Mouse (Mus musculus) brown adipose tissue, adult 24 weeks (tissue): Measurements from ENCODE around the gene Src. TPM values are rescaled to one million over a fixed set of nuclear protein-coding genes. Genes with fewer than 3 reads are reported as not detected.

Experiments
- H3K27ac ChIP-seq: fragments of 200-500 bp; replicated peaks from 2 replicates; pipeline ENCODE4 v1.5.1; 2012; ENCODE audit warnings: low read depth, mild to moderate bottlenecking, low read length
- H3K4me1 ChIP-seq: fragments of 200-500 bp; 2 replicates; pipeline ENCODE4 v1.6.1; 2012; ENCODE audit warnings: low read length, mixed read lengths; ENCODE audit not compliant: control insufficient read depth, insufficient read depth, insufficient read length
- H3K4me3 ChIP-seq: fragments of 200-500 bp; 2 replicates; pipeline ENCODE4 v1.5.1; 2012; ENCODE audit warnings: low read depth, mild to moderate bottlenecking, low read length, moderate library complexity; ENCODE audit not compliant: insufficient read depth
- polyA plus RNA-seq: library from polyadenylated mRNA; stranded (reverse); fragments of >200 nt; gene quantifications from 2 replicates; pipeline ENCODE4 v1.2.4, GENCODE M21; 2012; ENCODE audit not compliant: missing spikeins, insufficient read depth, insufficient read length

Gene Src
- polyA plus RNA-seq, 1 experiment = 1.4 TPM

DNA sequence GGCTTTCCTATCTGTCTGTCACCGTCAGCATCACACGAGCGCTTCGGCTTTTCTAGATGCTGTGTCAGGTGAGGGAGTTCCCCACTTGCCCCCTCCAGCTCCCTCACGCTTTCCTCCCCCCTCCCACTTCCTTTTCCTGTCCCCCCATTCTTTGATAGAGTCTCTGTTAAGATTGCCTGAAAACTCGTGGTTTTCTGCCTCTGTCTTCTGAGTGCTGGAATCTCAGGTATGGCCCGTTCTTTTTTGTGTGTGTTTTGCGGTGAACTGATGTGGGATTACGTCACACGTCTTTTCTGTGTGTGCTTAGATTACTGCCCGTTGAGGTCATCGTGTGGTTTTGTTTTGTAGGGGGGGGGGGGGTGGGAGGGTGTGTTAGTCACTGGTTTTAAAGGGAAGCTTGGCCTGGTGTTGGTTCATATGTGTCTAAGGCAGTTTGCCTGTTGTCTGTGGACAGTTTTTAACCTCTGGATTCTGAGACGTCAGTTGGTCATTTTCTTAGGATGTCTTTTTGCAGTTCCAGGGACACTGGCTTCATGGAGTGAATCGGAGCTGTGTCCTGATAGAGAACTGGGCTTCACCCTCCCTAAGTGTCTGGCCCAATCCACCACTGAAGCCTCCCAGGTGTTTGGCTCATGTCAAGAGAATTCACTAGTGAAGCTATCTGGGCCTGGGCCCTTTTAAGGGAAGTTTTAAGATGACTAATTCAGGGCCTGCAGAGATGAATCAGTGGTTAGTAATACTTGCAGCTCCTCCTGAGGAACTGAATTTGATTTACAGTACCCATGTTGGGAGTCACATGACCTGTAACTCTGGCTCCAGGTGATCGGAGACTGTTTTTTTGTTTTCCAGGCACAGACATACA lies 29.3 kb downstream of the Src start:
- H3K4me1 ChIP-seq = no peaks in the 10 kb centered on the region
- no peak overlapping the region for H3K4me3 ChIP-seq
- no peak overlapping the region; the same call in 1 of the 2 replicates for H3K27ac ChIP-seq

DNA sequence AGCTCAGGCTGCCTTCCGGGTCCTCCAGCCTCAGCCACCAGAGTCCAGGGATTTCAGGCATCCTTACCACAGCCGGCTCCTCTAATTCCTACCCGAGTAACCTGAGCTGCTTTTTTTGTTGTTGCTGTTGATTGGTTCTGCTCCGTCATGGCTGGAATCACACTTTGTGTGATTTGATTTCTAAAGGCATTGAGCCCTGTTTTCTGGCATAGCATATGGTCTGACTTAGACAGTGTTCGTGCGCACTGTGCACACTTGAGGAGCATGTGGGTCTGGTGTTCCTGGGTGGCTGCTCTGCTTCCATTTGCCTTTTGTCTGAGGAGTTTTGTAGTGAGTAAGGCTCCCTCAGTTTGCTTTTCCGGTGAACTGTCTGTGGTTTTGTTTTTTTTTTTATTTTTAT lies 30.1 kb downstream of the Src start:
- no peak overlapping the region for H3K27ac ChIP-seq

DNA sequence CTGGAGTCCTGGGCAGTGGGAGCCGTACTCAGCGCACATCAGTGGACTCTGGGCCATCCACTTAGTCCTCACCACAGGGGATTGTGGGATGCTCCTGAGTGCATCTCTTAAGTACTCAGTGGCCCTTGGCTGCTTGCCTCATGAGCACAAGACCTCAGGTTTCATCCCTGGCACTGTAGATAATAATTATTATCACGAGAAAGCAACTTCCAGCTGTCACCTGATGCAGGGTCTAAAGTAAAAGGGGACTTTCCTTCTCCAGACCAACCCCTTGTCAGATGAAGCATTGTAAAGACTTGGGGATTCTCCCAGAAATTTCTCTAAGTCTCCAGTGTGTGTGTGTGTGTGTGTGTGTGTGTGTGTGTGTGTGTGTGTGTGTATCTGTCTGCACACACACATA lies 32.7 kb downstream of the Src start:
- H3K27ac ChIP-seq = no peak overlapping the region

More for the DNA sequence above, 30.1 kb downstream of the Src start:
- no peaks in the 10 kb centered on the region for H3K4me1 ChIP-seq
- H3K4me3 ChIP-seq = no peak overlapping the region

DNA sequence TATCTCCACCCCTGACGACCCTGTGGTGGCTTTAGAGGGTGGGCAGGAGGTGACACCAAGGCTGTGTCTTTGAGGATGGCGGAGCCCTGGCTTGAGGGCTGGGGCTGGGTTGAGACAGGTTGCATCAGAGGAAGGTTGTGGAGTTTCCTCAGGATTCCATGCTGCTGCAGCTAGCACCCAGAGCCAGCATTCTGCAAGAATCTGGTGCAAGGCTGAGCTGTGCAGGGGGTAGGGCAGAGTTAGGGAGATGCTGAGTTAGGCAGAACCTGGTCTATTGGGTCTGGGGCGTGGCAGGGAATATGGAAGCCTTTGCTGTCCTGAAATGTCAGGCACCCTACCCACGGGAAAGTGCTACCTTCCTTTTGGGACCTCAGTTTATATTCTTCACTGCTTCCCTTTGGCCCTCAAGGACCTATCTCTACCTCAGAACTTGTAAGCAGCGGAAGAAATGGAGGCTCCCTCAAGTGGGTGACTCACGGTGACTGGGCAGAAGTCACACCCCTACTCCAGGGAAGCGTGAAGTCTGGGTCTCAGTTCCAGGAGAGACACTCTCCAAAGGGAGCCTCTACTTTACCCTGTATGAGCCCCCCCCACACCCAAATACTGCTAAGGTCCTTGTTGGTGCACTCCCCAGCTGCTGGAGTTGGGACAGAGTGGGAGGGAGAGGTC lies 33.3 kb downstream of the Src start:
- Histone ChIP-seq H3K4me3 (no peak overlapping the region), H3K27ac (no peak overlapping the region), H3K4me1 (no peaks in the 10 kb centered on the region)

More for the DNA sequence above, 32.7 kb downstream of the Src start:
- H3K4me3 ChIP-seq = no peak overlapping the region
- no peaks in the 10 kb centered on the region for H3K4me1 ChIP-seq

DNA sequence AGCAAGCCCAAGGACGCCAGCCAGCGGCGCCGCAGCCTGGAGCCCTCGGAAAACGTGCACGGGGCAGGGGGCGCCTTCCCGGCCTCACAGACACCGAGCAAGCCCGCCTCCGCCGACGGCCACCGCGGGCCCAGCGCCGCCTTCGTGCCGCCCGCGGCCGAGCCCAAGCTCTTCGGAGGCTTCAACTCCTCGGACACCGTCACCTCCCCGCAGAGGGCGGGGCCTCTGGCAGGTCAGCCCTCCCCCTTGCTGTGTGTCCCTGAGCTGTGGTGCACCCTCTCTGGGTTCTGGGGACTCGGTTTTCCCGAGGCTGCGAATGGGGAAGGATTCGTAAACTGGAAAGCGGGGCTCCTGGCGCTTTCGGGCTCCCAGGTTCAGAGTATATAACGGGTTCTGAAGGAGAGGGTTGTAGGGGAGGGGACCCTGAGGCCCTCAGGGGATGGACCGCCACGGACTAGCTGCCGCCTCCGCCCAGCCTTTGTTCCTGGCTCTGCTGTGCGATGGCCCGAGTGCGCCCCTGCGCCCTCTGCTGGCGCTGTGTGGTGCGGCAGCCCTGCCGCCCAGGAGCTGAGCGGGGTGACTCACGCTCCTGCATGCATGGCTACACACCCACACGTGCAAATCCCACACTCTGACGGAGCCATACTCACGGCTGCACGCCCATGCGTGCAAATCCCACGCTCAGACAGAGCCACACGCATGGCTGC lies 39.0 kb downstream of the Src start:
- H3K4me1 ChIP-seq = no peaks in the 10 kb centered on the region; the same call in 1 of the 2 replicates
- H3K27ac ChIP-seq = no peak overlapping the region
- peak overlapping the region; percentile 62 for H3K4me3 ChIP-seq

DNA sequence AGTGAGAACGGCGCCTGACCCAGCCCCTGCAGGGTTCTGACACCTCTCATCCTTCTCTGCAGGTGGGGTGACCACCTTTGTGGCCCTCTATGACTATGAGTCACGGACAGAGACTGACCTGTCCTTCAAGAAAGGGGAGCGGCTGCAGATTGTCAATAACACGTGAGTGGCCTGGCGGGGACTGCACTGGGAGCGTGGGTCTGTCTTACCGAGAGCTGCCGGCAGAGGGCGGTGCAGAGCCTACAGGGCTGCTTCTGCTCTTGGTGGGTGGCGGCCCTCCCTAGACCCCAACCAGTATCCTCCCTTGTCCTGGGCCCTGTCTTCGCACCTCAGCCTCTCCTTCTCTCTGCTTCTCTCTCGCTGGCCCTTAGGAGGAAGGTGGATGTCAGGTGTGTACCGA lies 40.2 kb downstream of the Src start:
- H3K27ac ChIP-seq = no peak overlapping the region
- H3K4me3 ChIP-seq = no peak overlapping the region
- H3K4me1 ChIP-seq = no peaks in the 10 kb centered on the region; the same call in 1 of the 2 replicates

DNA sequence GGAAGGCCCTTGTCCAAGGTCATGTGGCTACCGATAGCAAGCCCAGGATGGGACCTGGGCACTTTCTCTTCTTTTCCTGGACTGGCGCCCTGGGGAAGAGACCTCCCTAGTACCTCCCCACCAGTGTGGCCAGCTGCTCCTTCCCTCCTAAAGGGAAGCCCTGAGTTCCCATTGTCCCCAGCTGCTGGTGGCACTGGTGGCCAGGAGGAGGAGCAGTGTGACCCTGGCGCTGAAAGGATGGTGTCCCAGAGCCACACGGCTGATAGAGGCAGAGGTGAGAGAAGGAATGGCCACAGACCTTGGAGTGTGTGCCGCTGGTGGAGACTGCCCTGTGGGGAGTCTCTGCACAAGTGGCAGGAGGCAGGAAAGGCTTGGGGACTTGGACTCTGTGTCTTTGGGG lies 41.5 kb downstream of the Src start:
- Histone ChIP-seq H3K4me3 (no peak overlapping the region), H3K27ac (no peak overlapping the region), H3K4me1 (no peaks in the 10 kb centered on the region; the same call in 1 of the 2 replicates)

DNA sequence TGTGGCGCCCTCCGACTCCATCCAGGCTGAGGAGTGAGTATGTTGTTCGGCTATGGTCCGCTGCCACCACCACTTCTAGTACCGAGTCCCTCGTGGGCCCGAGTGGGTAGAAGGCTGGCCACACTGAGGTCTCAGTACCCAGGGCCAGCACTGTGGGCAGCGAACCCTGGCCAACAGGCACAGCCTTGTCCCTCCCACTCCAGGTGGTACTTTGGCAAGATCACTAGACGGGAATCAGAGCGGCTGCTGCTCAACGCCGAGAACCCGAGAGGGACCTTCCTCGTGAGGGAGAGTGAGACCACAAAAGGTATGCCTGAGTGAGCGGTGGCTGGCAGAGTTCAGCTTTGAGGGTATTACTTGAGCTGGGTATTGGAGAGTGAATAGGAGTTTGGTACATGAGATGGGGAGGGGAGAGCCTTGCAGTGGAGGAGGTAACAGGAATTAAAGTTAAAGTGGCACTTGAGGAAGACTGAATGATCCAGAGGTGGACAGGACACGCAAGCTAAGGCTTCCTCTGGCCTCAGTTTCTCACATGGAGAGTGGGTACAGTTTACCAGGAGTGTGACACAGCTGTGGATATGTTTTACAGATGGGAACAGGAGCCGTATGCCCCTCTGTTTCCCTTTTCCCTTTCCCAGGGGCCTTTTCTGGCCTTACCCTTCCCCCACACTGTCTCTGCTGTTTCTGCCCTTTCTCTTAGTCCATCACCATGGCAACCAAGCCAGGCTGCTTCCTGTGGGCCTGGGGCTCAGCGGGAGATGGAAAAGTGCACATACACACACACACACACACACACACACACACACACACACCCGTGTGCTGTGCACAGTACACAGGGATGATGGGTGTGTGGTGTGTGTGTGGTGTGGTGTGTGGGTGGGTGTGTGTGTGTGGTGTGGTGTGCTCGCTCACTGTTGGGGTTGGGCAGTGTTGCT lies 44.8 kb downstream of the Src start:
- H3K4me1 ChIP-seq = no peaks in the 10 kb centered on the region
- no peak overlapping the region for H3K27ac ChIP-seq
- no peak overlapping the region for H3K4me3 ChIP-seq

DNA sequence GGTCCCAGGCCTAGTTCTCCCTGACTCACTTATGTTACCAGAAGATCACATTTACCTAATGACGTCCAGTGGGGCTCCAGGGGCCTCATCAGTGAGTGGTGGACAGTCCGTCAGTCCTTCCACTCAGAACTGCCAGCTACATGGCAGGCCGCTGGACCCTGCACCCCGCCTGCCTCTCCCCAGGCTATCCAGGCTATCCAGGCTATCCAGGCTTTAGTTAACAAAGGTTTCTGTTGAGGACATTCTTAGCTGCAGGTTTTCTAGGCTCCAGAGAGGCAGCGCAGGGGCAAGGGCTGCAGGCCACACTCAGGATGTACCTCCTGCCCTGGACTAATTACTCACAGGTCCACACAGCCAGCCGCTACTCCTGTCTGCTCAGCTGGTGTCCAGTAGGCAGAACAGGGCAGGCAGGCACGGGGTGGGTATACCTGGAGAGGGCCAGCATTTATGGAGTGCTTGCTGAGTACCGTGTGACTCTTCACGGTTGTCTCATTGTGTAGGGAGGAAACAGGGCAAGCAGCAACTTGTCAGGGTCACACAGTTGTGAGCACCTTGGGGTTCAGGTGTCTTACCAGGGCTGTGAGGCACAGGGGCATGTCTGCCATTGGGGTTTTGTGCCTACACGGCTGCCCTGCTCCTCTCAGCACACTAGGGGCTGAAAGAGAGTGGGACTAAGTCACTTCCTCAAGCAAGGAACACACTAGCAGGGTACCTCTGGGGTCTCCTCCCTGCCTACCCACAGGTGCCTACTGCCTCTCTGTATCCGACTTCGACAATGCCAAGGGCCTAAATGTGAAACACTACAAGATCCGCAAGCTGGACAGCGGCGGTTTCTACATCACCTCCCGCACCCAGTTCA lies 45.9 kb downstream of the Src start:
- Histone ChIP-seq H3K4me3 (no peak overlapping the region), H3K27ac (no peak overlapping the region), H3K4me1 (no peaks in the 10 kb centered on the region)

DNA sequence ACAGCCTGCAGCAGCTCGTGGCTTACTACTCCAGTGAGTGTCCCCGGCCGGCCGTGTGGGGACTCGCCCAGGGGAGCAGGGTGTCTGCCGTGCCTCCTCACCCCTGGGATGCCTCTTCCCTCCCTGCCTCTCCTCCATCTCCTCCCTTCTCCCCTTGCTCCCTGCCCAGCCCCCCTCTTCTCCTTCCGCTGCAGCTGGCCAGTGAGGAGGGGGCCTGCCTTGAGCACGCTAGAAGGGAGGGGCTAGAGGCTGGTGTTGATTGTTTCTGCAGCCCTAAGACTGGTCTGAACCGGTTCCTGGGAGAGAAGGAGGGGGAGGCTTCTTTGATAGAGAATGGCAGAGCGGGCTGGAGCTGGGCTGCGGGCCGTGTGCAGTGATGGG lies 46.5 kb downstream of the Src start:
- no peak overlapping the region for H3K27ac ChIP-seq
- H3K4me3 ChIP-seq = no peak overlapping the region
- no peaks in the 10 kb centered on the region for H3K4me1 ChIP-seq

DNA sequence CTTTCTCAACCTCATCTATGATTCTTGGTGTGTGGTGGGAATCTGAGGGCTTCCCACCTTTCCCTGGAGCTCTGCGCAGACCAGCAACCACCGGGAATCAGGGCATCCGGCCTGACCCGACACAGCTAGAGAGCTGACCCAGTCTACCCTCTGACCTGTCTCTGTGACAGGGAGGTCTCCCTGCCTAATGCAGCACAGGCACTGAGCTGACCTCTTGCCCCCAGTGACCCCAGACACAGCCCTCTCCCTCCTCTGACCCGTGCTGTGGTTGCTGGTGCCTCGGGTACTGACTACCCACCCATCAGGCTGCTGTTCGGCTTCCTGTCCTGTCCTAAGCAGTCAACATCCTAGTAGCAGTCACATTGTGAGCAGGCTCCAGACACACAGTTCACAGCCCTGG lies 48.6 kb downstream of the Src start:
- H3K4me3 ChIP-seq = no peak overlapping the region
- no peak overlapping the region for H3K27ac ChIP-seq

DNA sequence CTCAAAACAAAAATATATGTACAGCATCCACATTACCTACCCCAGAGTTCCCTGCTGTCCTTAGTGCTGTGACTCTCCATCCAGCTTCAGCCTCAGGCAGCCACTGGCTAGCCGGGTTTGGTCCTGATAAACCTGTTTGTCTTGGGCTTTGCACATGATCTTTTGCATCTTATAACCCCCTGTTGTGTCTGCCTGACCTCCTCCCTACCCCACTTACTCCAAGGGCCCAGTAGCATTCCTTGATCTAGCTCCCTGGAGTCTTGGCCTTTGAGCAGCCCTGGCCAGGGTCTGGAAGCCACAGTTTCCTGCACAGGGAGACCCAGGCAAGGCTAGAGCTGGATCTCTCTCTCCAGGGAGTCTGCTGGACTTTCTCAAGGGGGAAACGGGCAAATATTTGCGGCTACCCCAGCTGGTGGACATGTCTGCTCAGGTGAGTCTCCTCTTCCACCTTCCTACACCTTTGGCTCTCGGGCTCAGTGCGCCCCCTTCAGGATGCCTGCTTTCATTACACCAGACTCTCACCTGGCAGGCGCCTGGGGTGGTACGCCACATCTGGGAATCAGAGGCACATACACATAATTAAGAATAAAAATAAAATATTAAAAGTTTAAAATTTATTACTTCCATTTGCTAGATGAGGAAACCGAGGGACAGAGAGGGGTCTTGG lies 50.0 kb downstream of the Src start:
- H3K27ac ChIP-seq = no peak overlapping the region
- H3K4me1 ChIP-seq = peaks cover 4% of the 10 kb centered on the region; the same call in 1 of the 2 replicates
- no peak overlapping the region for H3K4me3 ChIP-seq

More for the DNA sequence above, 48.6 kb downstream of the Src start:
- peaks cover 3% of the 10 kb centered on the region; the same call in 1 of the 2 replicates for H3K4me1 ChIP-seq

DNA sequence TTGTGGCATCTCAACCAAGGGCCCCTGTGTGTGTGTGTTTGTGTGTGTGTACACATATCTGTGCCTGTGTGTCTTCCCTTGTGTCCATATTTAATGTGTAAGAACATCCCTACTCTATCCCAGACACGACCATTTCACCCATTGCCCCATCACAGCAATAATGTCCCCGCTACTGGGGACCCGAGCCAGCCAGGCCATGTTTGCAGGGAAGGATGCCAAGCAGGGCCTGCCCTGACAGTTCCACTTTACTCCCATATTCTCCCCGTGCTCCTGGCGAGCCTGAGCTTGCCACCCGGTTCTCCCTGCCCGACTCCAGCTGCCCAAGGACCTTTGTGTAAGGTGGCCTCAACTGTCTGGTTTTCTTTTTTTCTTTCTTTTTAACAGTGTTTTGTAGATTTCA lies 53.0 kb downstream of the Src start:
- peaks cover 4% of the 10 kb centered on the region; the same call in 1 of the 2 replicates for H3K4me1 ChIP-seq
- no peak overlapping the region for H3K4me3 ChIP-seq
- H3K27ac ChIP-seq = no peak overlapping the region
